Mouse (Mus musculus) 3T3-L1 (cell line): ENCODE results near the gene Taar5.

Experiments
- DNase-seq: peaks from one replicate; pipeline ENCODE4 v3.0.0-alpha.2; 2015; ENCODE audit warnings: low read depth, low spot score

Gene Taar5

GRCm38 (mm10) chr10:23970656-23971165 lies at the start of gene Taar5:
Gene Taar5 (plus strand): TSS chr10:23970706.
- no peak for DNase-seq

GRCm38 (mm10) chr10:23922468-23922867 lies 48.0 kb upstream of the Taar5 start:
- DNase-seq: no peak

GRCm38 (mm10) chr10:23923941-23924340 lies 46.6 kb upstream of the Taar5 start:
- no peak for DNase-seq

GRCm38 (mm10) chr10:23937613-23938012 lies 32.9 kb upstream of the Taar5 start:
- no peak for DNase-seq

- no peak for DNase-seq
Measured at GRCm38 (mm10) chr10:23938312-23938711, 32.2 kb upstream of the Taar5 start, which contains the start of gene Taar2. Gene Taar2 (plus strand): TSS chr10:23938572.

- DNase-seq: peak; percentile 10
Measured at GRCm38 (mm10) chr10:23942465-23942864, 28.0 kb upstream of the Taar5 start.

- DNase-seq: no peak
Measured at GRCm38 (mm10) chr10:23948026-23948425, 22.5 kb upstream of the Taar5 start.

- DNase-seq: no peak
Measured at GRCm38 (mm10) chr10:23949508-23950005, 20.9 kb upstream of the Taar5 start, which contains the start of gene Taar3. Gene Taar3 (plus strand): TSS chr10:23949558.

- DNase-seq: no peak
Measured at GRCm38 (mm10) chr10:23951714-23952113, 18.8 kb upstream of the Taar5 start.

GRCm38 (mm10) chr10:23959071-23959470 lies 11.4 kb upstream of the Taar5 start:
- no peak for DNase-seq

GRCm38 (mm10) chr10:23960444-23960915 lies 10.0 kb upstream of the Taar5 start, which contains the start of gene Taar4:
Gene Taar4 (plus strand): TSS chr10:23960494.
- DNase-seq: no peak

- no peak for DNase-seq
Measured at GRCm38 (mm10) chr10:23963444-23963843, 7.1 kb upstream of the Taar5 start.

GRCm38 (mm10) chr10:23964921-23965610 lies 5.4 kb upstream of the Taar5 start:
- peak; percentile 12 for DNase-seq

- no peak for DNase-seq
Measured at GRCm38 (mm10) chr10:23971256-23971655, 750 bp downstream of the Taar5 start.

GRCm38 (mm10) chr10:23977958-23978357 lies 7.5 kb downstream of the Taar5 start:
- no peak for DNase-seq

- peak; percentile 52 for DNase-seq
Measured at GRCm38 (mm10) chr10:23978901-23979705, 8.6 kb downstream of the Taar5 start.

GRCm38 (mm10) chr10:23985546-23985945 lies 15.0 kb downstream of the Taar5 start, which contains the start of gene Taar6:
Gene Taar6 (minus strand): TSS chr10:23985646.
- no peak for DNase-seq

GRCm38 (mm10) chr10:23986419-23986818 lies 15.9 kb downstream of the Taar5 start:
- no peak for DNase-seq

GRCm38 (mm10) chr10:23993381-23993780 lies 22.9 kb downstream of the Taar5 start, which contains the start of gene Taar7a:
Gene Taar7a (minus strand): TSS chr10:23993481.
- no peak for DNase-seq

GRCm38 (mm10) chr10:23999639-24000038 lies 29.1 kb downstream of the Taar5 start, which contains the start of gene Taar7b:
Gene Taar7b (plus strand): TSS chr10:23999939.
- DNase-seq: no peak

- peak; percentile 61 for DNase-seq
Measured at GRCm38 (mm10) chr10:24006442-24006841, 35.9 kb downstream of the Taar5 start.

GRCm38 (mm10) chr10:24007034-24007433 lies 36.5 kb downstream of the Taar5 start:
- no peak for DNase-seq
